Mouse (Mus musculus) megakaryocyte-erythroid progenitor cell, adult 5-6 weeks (primary cell): ENCODE data around the gene Ccdc106. TPM values are rescaled to one million over a fixed set of nuclear protein-coding genes. Genes with fewer than 3 reads are reported as not detected.
A peak's percentile ranks its signal among the peaks of the same experiment; 100 is the strongest.

Experiments used
- ATAC-seq: replicated peaks from 2 replicates; pipeline ENCODE4 v1.8.0; 2016; ENCODE audit warnings: mild to moderate bottlenecking, inconsistent platforms; ENCODE audit not compliant: severe bottlenecking, poor library complexity, low FRiP score, low TSS enrichment
- total RNA-seq, 2 experiments: library from RNA; stranded (forward) in 1 of 2; stranded (reverse) in 1 of 2; fragments of 200-1000, 215-1000 nt in 1 of 2; fragments of >200 nt in 1 of 2; fragmentation: Nextera tagmentation in 1 of 2; gene quantifications; 2 replicates each; pipeline ENCODE4 v1.2.3; 2014 to 2017

Ccdc106 gene
- total RNA-seq, 2 experiments from 2014 or later = 0.56 TPM; not detected in 1

GRCm38 (mm10) chr7:5038940-5039339 is 18.6 kb downstream of the Ccdc106 start:
- ATAC-seq = no peak

GRCm38 (mm10) chr7:5044981-5045380 is 24.6 kb downstream of the Ccdc106 start:
- peak; percentile 28; the same call in 1 of the 2 replicates for ATAC-seq

- no peak for ATAC-seq
Measured at GRCm38 (mm10) chr7:5046112-5046511, 25.8 kb downstream of the Ccdc106 start.

- peak; percentile 32; the same call in 1 of the 2 replicates for ATAC-seq
Measured at GRCm38 (mm10) chr7:5047313-5047712, 27.0 kb downstream of the Ccdc106 start.

GRCm38 (mm10) chr7:5051193-5052192 is 31.1 kb downstream of the Ccdc106 start, which contains the start of gene Zfp580:
Zfp580 (plus strand) TSS chr7:5051538.
- ATAC-seq = peak; percentile 51; the same call in 1 of the 2 replicates

- ATAC-seq = no peak
Measured at GRCm38 (mm10) chr7:5052438-5052837, 32.1 kb downstream of the Ccdc106 start.

- no peak for ATAC-seq
Measured at GRCm38 (mm10) chr7:5052931-5053343, 32.6 kb downstream of the Ccdc106 start.

GRCm38 (mm10) chr7:5053456-5054179 is 33.3 kb downstream of the Ccdc106 start:
- no peak for ATAC-seq

GRCm38 (mm10) chr7:5056651-5057263 is 36.4 kb downstream of the Ccdc106 start:
- no peak for ATAC-seq

GRCm38 (mm10) chr7:5057381-5057780 is 37.0 kb downstream of the Ccdc106 start:
- no peak for ATAC-seq

GRCm38 (mm10) chr7:5057804-5058203 is 37.5 kb downstream of the Ccdc106 start:
- ATAC-seq = no peak

GRCm38 (mm10) chr7:5058631-5059030 is 38.3 kb downstream of the Ccdc106 start:
- no peak for ATAC-seq

GRCm38 (mm10) chr7:5059421-5059820 is 39.1 kb downstream of the Ccdc106 start:
- no peak for ATAC-seq

GRCm38 (mm10) chr7:5060239-5060731 is 39.9 kb downstream of the Ccdc106 start:
- ATAC-seq = peak; percentile 35

- peak; percentile 69 for ATAC-seq
Measured at GRCm38 (mm10) chr7:5060944-5061773, 40.8 kb downstream of the Ccdc106 start.

GRCm38 (mm10) chr7:5061774-5062359 is 41.5 kb downstream of the Ccdc106 start, which contains the start of gene U2af2:
U2af2 (plus strand) TSS chr7:5062143.
- ATAC-seq = peak; percentile 43

GRCm38 (mm10) chr7:5062360-5063001 is 42.1 kb downstream of the Ccdc106 start:
- no peak for ATAC-seq

GRCm38 (mm10) chr7:5064886-5065285 is 44.5 kb downstream of the Ccdc106 start:
- no peak for ATAC-seq
